Comparison of ENCODE assay signal across 8 mouse cellular contexts in genomic region chrX:37144954-37145353, GRCm38 (mm10). TPM values are rescaled to one million over a fixed set of nuclear protein-coding genes. Genes with fewer than 3 reads are reported as not detected.
DNase-seq lines count a peak whose midpoint lies in the region; TF ChIP-seq lines count a peak whose summit lies in the region.

No protein-coding gene starts in this region.

- H3K36me3 ChIP-seq in thymus, adult 2 months (ENCODE audit: control insufficient read depth, insufficient read depth, low read length) = peaks cover 21% of the 10 kb centered on the region
- peaks cover 14% of the 10 kb centered on the region; the same call in 1 of the 2 replicates for H3K36me3 ChIP-seq in liver, adult 2 months (ENCODE audit: control insufficient read depth, insufficient read depth, low read length)

- no peak for TF ChIP-seq POLR2A in thymus, adult 2 months (IDR thresholded peaks at IDR 0.05; ENCODE audit: control insufficient read depth, extremely low read depth, insufficient read depth, low read length, poor library complexity)
- TF ChIP-seq POLR2A in liver, adult 2 months (IDR thresholded peaks at IDR 0.05; ENCODE audit: extremely low read depth, insufficient read depth, low read length) = no peak

- no peak overlapping the region for H3K27ac ChIP-seq in thymus, adult 2 months (ENCODE audit: control insufficient read depth, insufficient read depth, low read length)
- H3K27ac ChIP-seq in liver, adult 2 months (replicated peaks; ENCODE audit: insufficient read depth, low read depth, low read length) = no peak overlapping the region

- no peak overlapping the region for H3K4me3 ChIP-seq in thymus, adult 2 months (ENCODE audit: control insufficient read depth, insufficient read depth, low read length)
- no peak overlapping the region for H3K4me3 ChIP-seq in liver, adult 2 months (ENCODE audit: insufficient read depth, low read depth, low read length)

- intact Hi-C loops in heart, postnatal 36 days (cut with DNase I) = no loop called here

- H3K27me3 ChIP-seq in thymus, adult 2 months (ENCODE audit: control insufficient read depth, insufficient read depth, low read length) = no peaks in the 10 kb centered on the region
- no peaks in the 10 kb centered on the region for H3K27me3 ChIP-seq in liver, adult 2 months (ENCODE audit: control insufficient read depth, insufficient read depth, low read length)

- H3K9ac ChIP-seq in liver, adult 2 months (ENCODE audit: low read depth, low read length) = no peak overlapping the region

- WGBS in thymus, adult 2 months = 86% methylated on average over 2 of the region's 2 CpGs
- WGBS in liver, adult 2 months = 81% methylated on average over 2 of the region's 2 CpGs

- no peak for TF ChIP-seq CTCF in thymus, adult 2 months (IDR thresholded peaks at IDR 0.05; ENCODE audit: borderline replicate concordance, control insufficient read depth, extremely low read depth, insufficient read depth, low read length, poor library complexity)
- TF ChIP-seq CTCF in liver, adult 2 months (IDR thresholded peaks at IDR 0.05; ENCODE audit: low read depth, low read length) = peak; percentile 61

- H3K79me2 ChIP-seq in liver, adult 2 months (ENCODE audit: control insufficient read depth, insufficient read depth, low read length) = no peaks in the 10 kb centered on the region

- peak; percentile 21 for DNase-seq in embryo, embryonic 11 days
- no peak for DNase-seq in embryo, embryonic 10.5 days (ENCODE audit: low spot score)
- peak; percentile 27 for DNase-seq in thymus, adult 2 months
- DNase-seq in thymus, adult 18-20 months = no peak
- peak; percentile 5 for DNase-seq in liver, adult 2 months (ENCODE audit: extremely low read depth, low read depth, low spot score)
- peak; percentile 24 to 25 for DNase-seq in thymus, postnatal 36 days
- no peak for DNase-seq in right cerebral cortex, postnatal 25 days
- no peak for DNase-seq in heart, postnatal 36 days

- H3K4me1 ChIP-seq in thymus, adult 2 months (replicated peaks; ENCODE audit: control insufficient read depth, insufficient read depth, low read length) = no peaks in the 10 kb centered on the region
- no peaks in the 10 kb centered on the region for H3K4me1 ChIP-seq in liver, adult 2 months (ENCODE audit: control insufficient read depth, insufficient read depth, low read length)

RNA-seq across cellular contexts. Expression of gene Nkap, which starts 18.4 kb away (rescaled TPM):
- polyA plus RNA-seq in thymus, adult 2 months (2012; rRNA removed) = 5.9 and 6.8 TPM in 2 replicates
- total RNA-seq in liver, adult 2 months (2014; rRNA removed) = 4.3 and 5.0 TPM in 2 replicates
- polyA plus RNA-seq in liver, adult 2 months (2012; rRNA removed) = 0.97 and 1.1 TPM in 2 replicates
- total RNA-seq in heart, postnatal 36 days (2021) = 1 to 10 TPM; 9.2 to 9.9 TPM

RNA-seq across cellular contexts. Expression of gene Akap14, which starts 23.7 kb away (rescaled TPM):
- 0.06 and 0.13 TPM in 2 replicates for polyA plus RNA-seq in thymus, adult 2 months (2012; rRNA removed)
- total RNA-seq in liver, adult 2 months (2014; rRNA removed) = not detected in 2 replicates
- not detected in 2 replicates for polyA plus RNA-seq in liver, adult 2 months (2012; rRNA removed)
- total RNA-seq in heart, postnatal 36 days (2021) = not detected

RNA-seq across cellular contexts. Expression of gene Upf3b, which starts 34.8 kb away (rescaled TPM):
- polyA plus RNA-seq in thymus, adult 2 months (2012; rRNA removed) = 4.8 and 5.0 TPM in 2 replicates
- total RNA-seq in liver, adult 2 months (2014; rRNA removed) = 4.6 and 5.7 TPM in 2 replicates
- 1.4 and 2.2 TPM in 2 replicates for polyA plus RNA-seq in liver, adult 2 months (2012; rRNA removed)
- 1 to 10 TPM; 7.9 to 8.0 TPM for total RNA-seq in heart, postnatal 36 days (2021)

RNA-seq across cellular contexts. Expression of gene Ndufa1, which starts 46.0 kb away (rescaled TPM):
- polyA plus RNA-seq in thymus, adult 2 months (2012; rRNA removed) = 224 and 326 TPM in 2 replicates
- total RNA-seq in liver, adult 2 months (2014; rRNA removed) = 297 and 311 TPM in 2 replicates
- polyA plus RNA-seq in liver, adult 2 months (2012; rRNA removed) = 260 and 276 TPM in 2 replicates
- 100 to 1,000 TPM; 905 to 914 TPM for total RNA-seq in heart, postnatal 36 days (2021)

RNA-seq across cellular contexts. Expression of gene Rnf113a1, which starts 46.1 kb away (rescaled TPM):
- polyA plus RNA-seq in thymus, adult 2 months (2012; rRNA removed) = 3.9 and 4.1 TPM in 2 replicates
- total RNA-seq in liver, adult 2 months (2014; rRNA removed) = 0.87 and 1.1 TPM in 2 replicates
- 1.4 and 1.7 TPM in 2 replicates for polyA plus RNA-seq in liver, adult 2 months (2012; rRNA removed)
- 1 to 10 TPM; 2.1 to 2.6 TPM for total RNA-seq in heart, postnatal 36 days (2021)

Comparison
In these comparisons a context has a peak if more than half of its experiments do, and no peak if none do; other contexts are left out.
1. DNase-seq: peak in embryo, embryonic 11 days (single experiment), thymus, adult 2 months (single experiment), liver, adult 2 months (single experiment) and thymus, postnatal 36 days (2 of 2); none in embryo, embryonic 10.5 days (single experiment), thymus, adult 18-20 months (0 of 2), right cerebral cortex, postnatal 25 days (single experiment) and heart, postnatal 36 days (0 of 2).